Mouse (Mus musculus): ENCODE measurements around the gene Kmt2c. TPM values are rescaled to one million over a fixed set of nuclear protein-coding genes. Genes with fewer than 3 reads are reported as not detected.
"Not testable (repeated sequence)": the region's sequence is repeated elsewhere in the genome, so short reads cannot be mapped to it uniquely, and the experiment has no call there.

Kmt2c gene
- polyA plus RNA-seq, 1 experiment, result 2.6 TPM

GRCm38 (mm10) chr5:25461956-25462355 is 36.6 kb downstream of the Kmt2c start:
- Histone ChIP-seq H3K79me2 (ENCODE audit: control insufficient read depth, insufficient read depth) (peaks cover 39% of the 10 kb centered on the region), H3ac (ENCODE audit: control insufficient read depth, insufficient read length, low read depth) (no peak overlapping the region), H3K36me3 (ENCODE audit: control insufficient read depth, insufficient read depth) (no peaks in the 10 kb centered on the region), H3K4me3 (ENCODE audit: insufficient read depth, poor library complexity, severe bottlenecking) (no peak overlapping the region), H3K27me3 (ENCODE audit: control insufficient read depth, insufficient read depth, insufficient read length) (no peaks in the 10 kb centered on the region), H3K79me3 (ENCODE audit: low read depth) (peaks cover 7% of the 10 kb centered on the region)
- TF ChIP-seq CTCF (IDR thresholded peaks at IDR 0.05; ENCODE audit: control insufficient read depth, insufficient read depth, insufficient read length), result no peak
- TF ChIP-seq MYOG (IDR thresholded peaks at IDR 0.05; ENCODE audit: control insufficient read depth, extremely low read depth, insufficient read length), result no peak
- TF ChIP-seq MAX (IDR thresholded peaks at IDR 0.05), result no peak
- TF ChIP-seq MYOD1 (IDR thresholded peaks at IDR 0.05; ENCODE audit: control insufficient read depth, insufficient read length, low read depth), result no peak
- no peak for TF ChIP-seq USF1 (IDR thresholded peaks at IDR 0.05; ENCODE audit: low read depth)
- TF ChIP-seq CEBPB (IDR thresholded peaks at IDR 0.05; ENCODE audit: low read depth), result no peak
- no peak for TF ChIP-seq FOSL1 (IDR thresholded peaks at IDR 0.05; ENCODE audit: insufficient read depth, low read length, poor library complexity, severe bottlenecking)

- not testable (repeated sequence) for H3K79me3 ChIP-seq (ENCODE audit: low read depth); H3ac ChIP-seq (ENCODE audit: control insufficient read depth, insufficient read length, low read depth); H3K27me3 ChIP-seq (ENCODE audit: control insufficient read depth, insufficient read depth, insufficient read length); H3K36me3 ChIP-seq (ENCODE audit: control insufficient read depth, insufficient read depth); H3K4me3 ChIP-seq (ENCODE audit: insufficient read depth, poor library complexity, severe bottlenecking)
- H3K79me2 ChIP-seq (ENCODE audit: control insufficient read depth, insufficient read depth), result peaks cover 19% of the 10 kb centered on the region
Observed at GRCm38 (mm10) chr5:25455432-25455831, 43.2 kb downstream of the Kmt2c start.

GRCm38 (mm10) chr5:25452691-25453090 is 45.9 kb downstream of the Kmt2c start:
- TF ChIP-seq MYOG (IDR thresholded peaks at IDR 0.05; ENCODE audit: control insufficient read depth, extremely low read depth, insufficient read length), result no peak
- no peak for TF ChIP-seq CEBPB (IDR thresholded peaks at IDR 0.05; ENCODE audit: low read depth)
- TF ChIP-seq CTCF (IDR thresholded peaks at IDR 0.05; ENCODE audit: control insufficient read depth, insufficient read depth, insufficient read length), result no peak
- no peak for TF ChIP-seq USF1 (IDR thresholded peaks at IDR 0.05; ENCODE audit: low read depth)
- no peak for TF ChIP-seq MAX (IDR thresholded peaks at IDR 0.05)
- no peak for TF ChIP-seq FOSL1 (IDR thresholded peaks at IDR 0.05; ENCODE audit: insufficient read depth, low read length, poor library complexity, severe bottlenecking)
- TF ChIP-seq MYOD1 (IDR thresholded peaks at IDR 0.05; ENCODE audit: control insufficient read depth, insufficient read length, low read depth), result no peak
- Histone ChIP-seq H3K79me2 (ENCODE audit: control insufficient read depth, insufficient read depth) (peaks cover 10% of the 10 kb centered on the region), H3K4me3 (ENCODE audit: insufficient read depth, poor library complexity, severe bottlenecking) (no peak overlapping the region), H3K79me3 (ENCODE audit: low read depth) (peaks cover 6% of the 10 kb centered on the region), H3K27me3 (ENCODE audit: control insufficient read depth, insufficient read depth, insufficient read length) (no peaks in the 10 kb centered on the region), H3K36me3 (ENCODE audit: control insufficient read depth, insufficient read depth) (no peaks in the 10 kb centered on the region), H3ac (ENCODE audit: control insufficient read depth, insufficient read length, low read depth) (no peak overlapping the region)

- H3K36me3 ChIP-seq (ENCODE audit: control insufficient read depth, insufficient read depth), result no peaks in the 10 kb centered on the region
- no peaks in the 10 kb centered on the region for H3K79me3 ChIP-seq (ENCODE audit: low read depth)
- H3K79me2 ChIP-seq (ENCODE audit: control insufficient read depth, insufficient read depth), result no peaks in the 10 kb centered on the region
- H3K4me3 ChIP-seq (ENCODE audit: insufficient read depth, poor library complexity, severe bottlenecking), result no peak overlapping the region
- TF ChIP-seq USF1 (IDR thresholded peaks at IDR 0.05; ENCODE audit: low read depth), result no peak
- TF ChIP-seq MYOG (IDR thresholded peaks at IDR 0.05; ENCODE audit: control insufficient read depth, extremely low read depth, insufficient read length), result no peak
- TF ChIP-seq CEBPB (IDR thresholded peaks at IDR 0.05; ENCODE audit: low read depth), result no peak
- no peak for TF ChIP-seq MYOD1 (IDR thresholded peaks at IDR 0.05; ENCODE audit: control insufficient read depth, insufficient read length, low read depth)
- no peak for TF ChIP-seq FOSL1 (IDR thresholded peaks at IDR 0.05; ENCODE audit: insufficient read depth, low read length, poor library complexity, severe bottlenecking)
- TF ChIP-seq MAX (IDR thresholded peaks at IDR 0.05), result no peak
- no peak for TF ChIP-seq CTCF (IDR thresholded peaks at IDR 0.05; ENCODE audit: control insufficient read depth, insufficient read depth, insufficient read length)
- no peak overlapping the region for H3ac ChIP-seq (ENCODE audit: control insufficient read depth, insufficient read length, low read depth)
- H3K27me3 ChIP-seq (ENCODE audit: control insufficient read depth, insufficient read depth, insufficient read length), result no peaks in the 10 kb centered on the region
Observed at GRCm38 (mm10) chr5:25437508-25437907, 61.1 kb downstream of the Kmt2c start.

- Histone ChIP-seq H3K36me3 (ENCODE audit: control insufficient read depth, insufficient read depth) (no peaks in the 10 kb centered on the region), H3K27me3 (ENCODE audit: control insufficient read depth, insufficient read depth, insufficient read length) (no peaks in the 10 kb centered on the region), H3K79me3 (ENCODE audit: low read depth) (no peaks in the 10 kb centered on the region), H3K4me3 (ENCODE audit: insufficient read depth, poor library complexity, severe bottlenecking) (no peak overlapping the region), H3K79me2 (ENCODE audit: control insufficient read depth, insufficient read depth) (no peaks in the 10 kb centered on the region), H3ac (ENCODE audit: control insufficient read depth, insufficient read length, low read depth) (no peak overlapping the region)
- TF ChIP-seq MYOG (IDR thresholded peaks at IDR 0.05; ENCODE audit: control insufficient read depth, extremely low read depth, insufficient read length) (no peak), CEBPB (IDR thresholded peaks at IDR 0.05; ENCODE audit: low read depth) (no peak), FOSL1 (IDR thresholded peaks at IDR 0.05; ENCODE audit: insufficient read depth, low read length, poor library complexity, severe bottlenecking) (no peak), MAX (IDR thresholded peaks at IDR 0.05) (no peak), CTCF (IDR thresholded peaks at IDR 0.05; ENCODE audit: control insufficient read depth, insufficient read depth, insufficient read length) (no peak), MYOD1 (IDR thresholded peaks at IDR 0.05; ENCODE audit: control insufficient read depth, insufficient read length, low read depth) (no peak), USF1 (IDR thresholded peaks at IDR 0.05; ENCODE audit: low read depth) (no peak)
Observed at GRCm38 (mm10) chr5:25436081-25436480, 62.5 kb downstream of the Kmt2c start.

- Histone ChIP-seq H3K79me2 (ENCODE audit: control insufficient read depth, insufficient read depth) (peaks cover 9% of the 10 kb centered on the region), H3K36me3 (ENCODE audit: control insufficient read depth, insufficient read depth) (no peaks in the 10 kb centered on the region), H3K27me3 (ENCODE audit: control insufficient read depth, insufficient read depth, insufficient read length) (no peaks in the 10 kb centered on the region), H3K79me3 (ENCODE audit: low read depth) (no peaks in the 10 kb centered on the region), H3ac (ENCODE audit: control insufficient read depth, insufficient read length, low read depth) (no peak overlapping the region), H3K4me3 (ENCODE audit: insufficient read depth, poor library complexity, severe bottlenecking) (no peak overlapping the region)
- TF ChIP-seq MYOD1 (IDR thresholded peaks at IDR 0.05; ENCODE audit: control insufficient read depth, insufficient read length, low read depth) (no peak), CEBPB (IDR thresholded peaks at IDR 0.05; ENCODE audit: low read depth) (no peak), USF1 (IDR thresholded peaks at IDR 0.05; ENCODE audit: low read depth) (no peak), MYOG (IDR thresholded peaks at IDR 0.05; ENCODE audit: control insufficient read depth, extremely low read depth, insufficient read length) (no peak), MAX (IDR thresholded peaks at IDR 0.05) (no peak), FOSL1 (IDR thresholded peaks at IDR 0.05; ENCODE audit: insufficient read depth, low read length, poor library complexity, severe bottlenecking) (no peak)
Observed at GRCm38 (mm10) chr5:25422576-25422975, 76.0 kb downstream of the Kmt2c start.

All from C2C12 (cell line).